In the genomic region with DNA sequence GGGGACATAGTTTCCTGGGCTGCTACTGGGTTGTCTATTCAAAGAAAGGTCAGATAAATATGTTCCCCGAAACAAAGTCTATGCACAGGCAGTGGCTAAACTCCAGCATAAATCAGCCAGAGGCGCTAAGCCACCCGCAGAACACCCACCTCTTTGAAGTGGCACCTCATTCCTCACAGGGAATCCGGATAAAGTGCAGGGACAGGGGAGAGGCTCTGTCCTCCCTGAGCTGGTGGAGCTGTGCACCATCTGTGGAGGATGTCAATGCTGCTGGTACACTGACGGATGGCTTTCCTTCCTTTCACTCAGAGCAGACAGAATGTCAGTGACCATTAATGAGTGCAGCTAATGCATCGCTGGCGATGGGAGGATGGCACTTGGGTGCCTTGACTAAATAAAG, we compare ENCODE assay signal across 14 mouse cellular contexts. TPM values are rescaled to one million over a fixed set of nuclear protein-coding genes. Genes with fewer than 3 reads are reported as not detected.
A peak's percentile ranks its signal among the peaks of the same experiment; 100 is the strongest.
DNase-seq lines count a peak whose midpoint lies in the region; ATAC-seq and TF ChIP-seq lines count a peak whose summit lies in the region.
"Had no signal": no experiment of that assay in that cellular context is flagged by ENCODE, and none has a peak within 500 bp of the region (broad histone marks: within the 10 kb centered on the region; RNA-seq: fewer than 3 reads in every experiment).

No protein-coding gene starts in this region.

- ATAC-seq in forebrain, embryonic 13.5 days, result 0 out of 2 replicates have a peak, but pooled peaks have one; percentile 21
- no peak for ATAC-seq in forebrain, embryonic 12.5 days (ENCODE audit: low FRiP score)
- ATAC-seq in hindbrain, embryonic 14.5 days (ENCODE audit: low FRiP score), result 0 out of 2 replicates have a peak, but pooled peaks have one; percentile 53
- ATAC-seq in inflammation-experienced regulatory T-cells, adult 6 months, result no peak

- no peak overlapping the region for H3K9ac ChIP-seq in forebrain, embryonic 13.5 days
- no peak overlapping the region for H3K9ac ChIP-seq in forebrain, embryonic 12.5 days
- H3K9ac ChIP-seq in hindbrain, embryonic 14.5 days, result no peak overlapping the region

- H3K4me3 ChIP-seq in forebrain, embryonic 13.5 days, result no peak overlapping the region
- H3K4me3 ChIP-seq in forebrain, embryonic 12.5 days (replicated peaks), result no peak overlapping the region
- peak overlapping the region; percentile 6; the same call in 1 of the 2 replicates for H3K4me3 ChIP-seq in layer of hippocampus, adult 2 months
- H3K4me3 ChIP-seq in hindbrain, embryonic 14.5 days (replicated peaks; ENCODE audit: low read length), result no peak overlapping the region

- peaks cover 24% of the 10 kb centered on the region for H3K4me1 ChIP-seq in forebrain, embryonic 13.5 days
- H3K4me1 ChIP-seq in forebrain, embryonic 12.5 days, result peaks cover 21% of the 10 kb centered on the region; the same call in 1 of the 2 replicates
- peaks cover 24% of the 10 kb centered on the region for H3K4me1 ChIP-seq in hindbrain, embryonic 14.5 days (replicated peaks; ENCODE audit: control insufficient read depth, insufficient read depth, low read length)

- WGBS in forebrain, embryonic 13.5 days, result 39% methylated on average over 7 of the region's 7 CpGs
- WGBS in forebrain, embryonic 12.5 days, result 30% methylated on average over 7 of the region's 7 CpGs
- WGBS in hindbrain, embryonic 14.5 days, result 35% methylated on average over 7 of the region's 7 CpGs

- no peak overlapping the region for H3K27ac ChIP-seq in forebrain, embryonic 13.5 days
- H3K27ac ChIP-seq in forebrain, embryonic 12.5 days, result no peak overlapping the region
- H3K27ac ChIP-seq in layer of hippocampus, adult 2 months, result no peak overlapping the region
- H3K27ac ChIP-seq in hindbrain, embryonic 14.5 days, result no peak overlapping the region

- peaks cover 50% of the 10 kb centered on the region for H3K27me3 ChIP-seq in forebrain, embryonic 13.5 days
- peaks cover 75% of the 10 kb centered on the region for H3K27me3 ChIP-seq in forebrain, embryonic 12.5 days
- H3K27me3 ChIP-seq in hindbrain, embryonic 14.5 days (ENCODE audit: control insufficient read depth, insufficient read depth, low read length), result peaks cover 6% of the 10 kb centered on the region; the same call in 1 of the 2 replicates

- H3K36me3 ChIP-seq in forebrain, embryonic 13.5 days (ENCODE audit: poor library complexity, severe bottlenecking), result no peaks in the 10 kb centered on the region
- H3K36me3 ChIP-seq in forebrain, embryonic 12.5 days (replicated peaks), result no peaks in the 10 kb centered on the region
- no peaks in the 10 kb centered on the region for H3K36me3 ChIP-seq in hindbrain, embryonic 14.5 days (replicated peaks; ENCODE audit: control insufficient read depth, insufficient read depth)

- H3K9me3 ChIP-seq in forebrain, embryonic 13.5 days (replicated peaks), result no peaks in the 10 kb centered on the region
- H3K9me3 ChIP-seq in forebrain, embryonic 12.5 days, result no peaks in the 10 kb centered on the region
- no peaks in the 10 kb centered on the region for H3K9me3 ChIP-seq in hindbrain, embryonic 14.5 days (ENCODE audit: control insufficient read depth, low read length)

- H3K4me2 ChIP-seq in forebrain, embryonic 13.5 days, result peak overlapping the region; percentile 24; the same call in 1 of the 2 replicates
- H3K4me2 ChIP-seq in forebrain, embryonic 12.5 days, result no peak overlapping the region
- H3K4me2 ChIP-seq in hindbrain, embryonic 14.5 days (replicated peaks), result peak overlapping the region; percentile 17

- TF ChIP-seq CTCF in layer of hippocampus, adult 2 months (conservative IDR thresholded peaks at IDR 0.05), result no peak

- no peak for DNase-seq in layer of hippocampus, adult 2 months (ENCODE audit: low spot score in 2 of 2)
- DNase-seq in layer of hippocampus, postnatal 36 days, result no peak
- DNase-seq in cerebellum, adult 8-10 months, result peak; percentile 36
- DNase-seq in hindbrain, embryonic 14.5 days (ENCODE audit: low spot score), result peak; percentile 29
- DNase-seq in lung, postnatal 14 days, result no peak
- DNase-seq: adrenal gland, adult 2 months; liver had no signal

RNA-seq across cellular contexts. Expression of a gene that starts 7.1 kb away (rescaled TPM):
- polyA plus RNA-seq in forebrain, embryonic 13.5 days (2015; fragmentation: Nextera tagmentation; extraction: Ambion mirVana), result 0.50 and 0.74 TPM in 2 replicates
- not detected in 2 replicates for polyA plus RNA-seq in forebrain, embryonic 12.5 days (2016; fragmentation: Nextera tagmentation; extraction: Ambion mirVana)
- total RNA-seq in layer of hippocampus, adult 2 months (2021), result under 1 TPM in 1 of 2 experiments, not detected in 1; 0.61 TPM
- total RNA-seq in layer of hippocampus, postnatal 36 days (2021), result not detected
- 0.85 and 0.87 TPM in 2 replicates for polyA plus RNA-seq in hindbrain, embryonic 14.5 days (2014; fragmentation: Nextera tagmentation; extraction: Ambion mirVana)
- not detected for polyA plus RNA-seq in inflammation-experienced regulatory T-cells, adult 6 months (2017; shearing (Covaris generic))
- total RNA-seq: adrenal gland, adult 2 months; common myeloid progenitor, adult 5-6 weeks; heart, postnatal 14 days; layer of hippocampus, postnatal 25 days had no signal
- polyA plus RNA-seq: adrenal gland, adult 2 months; kidney, embryonic 16.5 days had no signal

RNA-seq across cellular contexts. Expression of a gene that starts 59.2 kb away (rescaled TPM):
- polyA plus RNA-seq in forebrain, embryonic 13.5 days (2015; fragmentation: Nextera tagmentation; extraction: Ambion mirVana), result 20.3 and 21.7 TPM in 2 replicates
- 16.0 and 20.5 TPM in 2 replicates for polyA plus RNA-seq in forebrain, embryonic 12.5 days (2016; fragmentation: Nextera tagmentation; extraction: Ambion mirVana)
- 10 to 100 TPM; 89.9 to 96.3 TPM for total RNA-seq in layer of hippocampus, adult 2 months (2021)
- 10 to 100 TPM; 79.9 to 84.8 TPM for total RNA-seq in layer of hippocampus, postnatal 36 days (2021)
- polyA plus RNA-seq in hindbrain, embryonic 14.5 days (2014; fragmentation: Nextera tagmentation; extraction: Ambion mirVana), result 17.1 and 19.7 TPM in 2 replicates
- under 1 TPM in 2 of 3 experiments, not detected in 1; 0.09 to 0.13 TPM for polyA plus RNA-seq in inflammation-experienced regulatory T-cells, adult 6 months (2017; shearing (Covaris generic))

Comparison
In these comparisons a context has a peak if more than half of its experiments do, and no peak if none do; other contexts are left out.
1. ATAC-seq: peak in forebrain, embryonic 13.5 days (single experiment) and hindbrain, embryonic 14.5 days (single experiment); none in forebrain, embryonic 12.5 days (single experiment) and inflammation-experienced regulatory T-cells, adult 6 months (single experiment).
2. DNase-seq: peak in cerebellum, adult 8-10 months (single experiment) and hindbrain, embryonic 14.5 days (single experiment); none in layer of hippocampus, adult 2 months (0 of 2), layer of hippocampus, postnatal 36 days (0 of 2) and lung, postnatal 14 days (single experiment).
3. RNA of a gene that starts 59.2 kb away (polyA plus RNA-seq): 20.3 to 21.7 TPM in forebrain, embryonic 13.5 days, 17.1 to 19.7 TPM in hindbrain, embryonic 14.5 days and 16.0 to 20.5 TPM in forebrain, embryonic 12.5 days; 0.09 to 0.13 TPM in inflammation-experienced regulatory T-cells, adult 6 months; every median in the first group is over 10 times any median in the second.